Mouse (Mus musculus): ENCODE results near the gene Rbl2.

Rbl2 gene

DNA sequence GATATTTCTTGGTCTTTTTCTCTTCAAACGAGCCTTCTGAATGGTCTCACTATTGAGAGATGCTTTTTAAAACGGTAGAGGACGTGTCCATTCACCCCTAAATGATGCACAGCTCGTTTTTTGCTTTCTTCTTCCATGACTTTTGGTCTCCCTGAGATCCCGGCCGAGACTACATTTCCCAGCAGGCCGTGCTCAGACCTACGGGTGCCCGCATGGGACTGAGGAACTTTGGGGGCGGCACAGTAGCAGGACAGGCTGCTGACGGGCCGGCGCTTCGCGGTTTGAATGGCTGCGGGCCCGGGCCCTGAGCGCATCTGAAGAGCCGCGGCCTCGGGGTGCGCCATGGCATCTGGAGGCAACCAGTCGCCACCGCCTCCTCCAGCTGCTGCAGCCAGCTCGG, at the start of gene Rbl2:
Gene Rbl2 (plus strand): TSS at position 224 of the 400 bp plus-strand sequence.
- peak; percentile 93 to 94 for DNase-seq

DNA sequence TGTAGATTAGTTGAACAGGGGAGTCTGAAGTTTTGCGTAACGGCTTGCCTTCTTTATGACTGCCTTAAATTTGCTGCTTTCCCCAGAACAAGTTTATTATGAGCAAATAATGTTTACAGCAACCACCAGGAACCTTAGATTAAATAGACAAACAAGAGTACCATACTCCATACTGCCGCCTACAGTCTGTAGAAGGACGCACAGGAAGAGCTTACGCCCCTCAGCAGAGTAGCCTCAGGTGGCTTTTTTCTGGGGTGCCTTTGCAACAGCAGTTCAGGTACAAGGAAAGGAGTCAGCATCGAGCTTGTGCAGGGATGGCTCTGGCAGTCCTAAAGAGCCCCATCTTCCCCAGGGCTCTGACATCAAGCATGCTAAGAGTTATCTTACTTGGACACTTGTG, 35.4 kb upstream of the Rbl2 start:
- DNase-seq: no peak

DNA sequence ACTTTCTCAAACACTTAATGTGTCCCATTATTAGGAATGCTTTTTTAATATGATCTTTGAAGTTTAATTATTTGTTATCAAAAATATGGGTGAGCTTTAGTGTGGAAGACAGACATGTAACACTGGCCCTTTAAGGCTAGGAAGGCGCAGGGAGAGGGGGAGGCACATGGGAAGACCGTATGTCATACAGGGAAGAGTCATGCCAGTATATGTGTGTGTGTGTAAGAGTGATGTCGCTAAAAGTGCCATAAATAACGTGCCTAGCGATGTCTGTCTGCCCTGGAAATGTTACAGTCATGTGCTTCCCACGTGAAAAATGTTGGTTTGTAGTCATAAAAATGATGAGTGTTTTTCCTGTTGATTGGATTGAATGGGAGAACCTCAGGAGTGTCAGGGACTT, 33.0 kb upstream of the Rbl2 start:
- DNase-seq: no peak

DNA sequence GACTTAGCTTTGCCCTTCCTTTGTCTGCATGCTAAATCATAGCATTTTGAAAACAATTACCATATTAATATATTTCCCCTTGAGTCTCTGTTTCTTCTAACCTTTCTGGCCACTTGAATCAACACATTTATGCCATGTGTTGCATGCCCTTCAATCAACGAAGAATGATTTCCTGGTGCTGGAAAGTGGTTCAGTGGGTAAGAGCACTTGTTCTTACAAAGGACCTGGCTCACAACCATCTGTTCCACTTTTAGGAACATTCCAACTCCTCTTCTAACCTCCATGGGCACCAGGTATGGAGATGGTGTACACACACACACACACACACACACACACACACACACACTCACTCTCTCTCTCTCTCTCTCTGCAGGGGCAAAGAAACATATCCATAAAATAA, 31.2 kb upstream of the Rbl2 start:
- no peak for DNase-seq

DNA sequence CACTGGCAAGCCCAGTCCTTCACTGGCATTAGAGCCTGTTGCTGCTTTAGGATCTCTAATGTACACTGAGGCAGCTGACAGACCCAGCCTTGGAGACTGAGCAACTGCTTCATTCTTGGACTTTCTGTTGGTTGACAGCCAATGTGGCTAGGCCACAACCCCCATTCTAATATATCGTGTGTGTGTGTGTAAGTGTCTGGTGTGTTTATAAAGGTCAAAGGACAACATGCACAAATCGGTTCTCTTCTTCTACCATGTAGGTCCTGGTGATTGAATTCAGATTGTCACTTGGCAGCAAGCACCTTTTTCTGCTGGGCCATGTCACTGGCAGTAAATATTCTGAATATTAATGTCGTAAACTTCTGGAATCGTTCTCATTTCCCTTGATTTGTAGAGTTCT, 23.5 kb upstream of the Rbl2 start:
- DNase-seq: no peak

DNA sequence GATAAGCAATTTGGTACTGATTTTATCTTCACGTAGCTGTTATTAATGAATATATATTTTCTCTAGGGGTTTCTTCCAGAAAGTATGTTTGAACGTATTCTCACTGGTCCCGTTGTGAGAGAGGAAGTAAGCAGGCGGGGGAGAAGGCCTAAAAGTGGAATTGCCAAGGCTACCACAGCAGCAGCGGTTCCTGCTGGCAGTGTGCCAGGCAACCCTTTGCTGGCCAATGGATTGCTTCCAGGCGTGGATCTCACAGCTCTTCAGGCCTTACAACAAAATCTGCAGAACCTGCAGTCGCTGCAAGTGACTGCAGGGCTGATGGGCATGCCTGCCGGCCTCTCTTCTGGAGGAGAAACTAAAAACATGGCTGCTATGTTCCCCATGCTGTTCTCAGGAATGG, 18.8 kb upstream of the Rbl2 start:
- DNase-seq: no peak

DNA sequence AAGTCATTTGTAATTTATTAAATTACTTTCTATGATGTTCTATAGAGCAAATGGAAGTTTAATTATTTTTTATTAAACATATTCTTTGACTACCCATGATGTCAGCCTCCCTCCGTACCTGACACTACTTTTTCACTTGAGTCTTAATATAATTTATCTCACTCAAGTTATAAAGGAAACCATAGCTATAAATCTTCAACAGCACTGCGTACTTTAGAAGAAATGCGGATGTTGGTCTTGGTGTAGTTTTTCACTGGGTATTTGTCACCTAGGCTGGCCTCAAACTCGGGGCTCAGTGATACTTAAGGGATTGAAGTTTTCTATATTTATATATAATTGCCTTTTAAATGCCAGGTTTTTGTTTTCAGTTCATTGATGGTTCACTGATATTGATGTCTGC, 15.4 kb upstream of the Rbl2 start:
- DNase-seq: no peak

DNA sequence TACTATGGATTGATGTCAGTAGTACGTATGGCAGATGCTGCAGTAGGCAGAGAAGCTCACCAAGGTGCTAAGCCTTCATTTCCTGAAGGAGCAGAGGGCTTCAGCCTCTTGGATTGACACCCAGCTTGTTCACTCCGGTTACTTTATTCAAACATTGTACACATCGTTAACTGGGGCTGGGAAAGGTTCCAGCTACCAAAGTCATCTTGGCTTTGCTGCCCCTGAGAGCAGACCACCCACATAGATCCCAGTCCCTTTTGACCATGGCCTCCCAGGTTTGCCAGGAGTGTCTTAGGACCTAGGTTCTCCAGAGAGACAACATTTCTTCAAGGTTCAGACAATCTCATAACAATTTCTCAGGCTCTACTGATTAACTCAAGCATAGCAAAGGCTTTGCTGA, 13.0 kb upstream of the Rbl2 start:
- no peak for DNase-seq

DNA sequence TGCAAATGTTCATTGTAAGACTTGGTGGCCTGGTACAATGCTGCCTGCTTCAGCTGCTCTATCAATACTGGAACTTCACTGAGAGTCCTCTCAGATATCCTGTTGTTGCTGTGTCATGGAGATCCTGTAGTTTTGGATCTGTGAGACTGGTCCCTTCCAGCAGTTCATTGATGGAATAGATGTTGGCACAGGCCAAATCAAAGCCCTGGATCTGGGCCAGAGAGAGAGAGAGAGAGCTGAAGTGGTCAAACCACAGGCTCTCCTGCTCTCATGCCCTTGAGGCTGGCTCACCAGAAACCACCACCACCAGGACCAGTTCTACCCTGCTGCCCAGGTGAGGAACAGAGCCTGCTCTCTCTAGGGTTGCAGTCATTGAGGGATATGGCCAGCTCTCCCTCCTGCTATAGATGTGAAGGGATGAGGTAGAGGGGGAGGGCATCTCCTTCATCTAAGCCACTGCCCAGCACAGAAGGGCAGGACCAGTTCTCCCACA, 10.7 kb upstream of the Rbl2 start:
- no peak for DNase-seq

DNA sequence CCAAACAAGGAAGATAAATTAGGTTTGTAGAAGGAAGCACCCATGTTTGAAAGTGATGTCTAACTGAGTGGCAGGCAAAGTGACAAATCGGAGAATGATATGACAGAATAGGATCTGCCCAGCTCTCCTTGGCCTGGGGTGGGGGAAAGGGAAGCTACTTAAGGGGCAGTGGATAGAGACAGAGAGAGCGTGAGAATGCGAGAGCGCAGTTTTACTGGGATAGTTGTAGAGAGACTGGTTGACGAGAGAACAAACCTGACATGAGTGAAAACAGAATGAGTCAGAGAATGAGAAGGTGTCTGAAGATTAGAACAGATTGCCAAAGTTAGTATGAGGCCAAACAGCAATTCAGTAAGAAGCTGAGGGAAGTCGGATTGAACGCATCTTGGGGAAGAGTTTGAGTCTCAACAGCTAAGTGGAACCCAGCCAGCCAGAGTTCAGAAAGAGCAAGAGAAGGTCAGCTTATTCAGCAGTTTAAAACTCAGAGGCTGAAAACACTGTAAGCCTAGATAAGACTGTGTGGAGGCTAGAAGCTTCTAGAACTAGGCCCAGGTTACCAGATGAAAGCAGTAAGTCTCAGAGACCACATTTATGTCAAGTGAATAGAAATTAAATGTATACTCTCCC, 9.9 kb upstream of the Rbl2 start:
- DNase-seq: no peak

DNA sequence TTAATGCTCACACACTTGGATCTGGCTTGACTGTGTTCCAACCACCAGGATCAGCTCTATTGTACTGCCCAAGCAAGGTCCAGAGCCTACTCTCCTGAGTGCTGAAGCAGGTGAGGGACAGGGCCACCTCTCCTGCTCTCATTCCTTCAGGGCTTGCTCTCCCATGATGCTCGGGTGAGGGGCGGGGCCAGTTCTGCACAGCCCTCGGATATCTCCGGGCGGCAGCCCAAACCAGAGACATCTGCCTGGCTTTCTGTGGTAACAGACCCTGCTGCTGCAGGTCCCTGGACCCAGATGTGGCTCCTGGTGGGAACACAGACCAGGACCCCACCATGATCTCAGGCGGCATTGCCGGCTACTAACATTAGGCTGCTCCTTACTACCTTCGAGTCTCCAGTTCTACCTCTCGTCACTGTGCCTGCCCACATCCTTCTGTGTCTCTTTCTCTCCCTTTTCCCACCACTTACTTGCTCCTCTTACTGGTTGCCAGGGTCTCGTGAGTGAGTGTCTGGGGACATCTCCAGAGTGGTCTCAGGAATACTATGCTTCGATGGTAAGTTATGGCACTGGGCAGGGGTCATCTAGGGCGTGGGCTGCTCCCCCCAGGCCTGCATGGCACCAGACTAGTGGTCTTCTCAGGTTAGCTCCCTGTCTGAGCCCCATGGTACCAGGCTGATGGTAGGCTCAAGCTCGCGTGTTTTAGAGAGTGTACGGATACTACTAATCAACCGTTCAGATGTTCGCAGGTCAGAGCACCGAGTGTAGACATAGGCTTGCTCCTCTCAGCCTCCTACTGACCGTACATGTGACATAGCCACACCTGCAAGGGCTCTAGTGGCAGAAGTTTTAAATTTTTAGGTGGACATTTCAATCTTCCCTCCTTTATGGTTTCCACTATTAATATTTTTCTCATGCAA, 9.0 kb upstream of the Rbl2 start:
- peak; percentile 41 to 58 for DNase-seq

DNA sequence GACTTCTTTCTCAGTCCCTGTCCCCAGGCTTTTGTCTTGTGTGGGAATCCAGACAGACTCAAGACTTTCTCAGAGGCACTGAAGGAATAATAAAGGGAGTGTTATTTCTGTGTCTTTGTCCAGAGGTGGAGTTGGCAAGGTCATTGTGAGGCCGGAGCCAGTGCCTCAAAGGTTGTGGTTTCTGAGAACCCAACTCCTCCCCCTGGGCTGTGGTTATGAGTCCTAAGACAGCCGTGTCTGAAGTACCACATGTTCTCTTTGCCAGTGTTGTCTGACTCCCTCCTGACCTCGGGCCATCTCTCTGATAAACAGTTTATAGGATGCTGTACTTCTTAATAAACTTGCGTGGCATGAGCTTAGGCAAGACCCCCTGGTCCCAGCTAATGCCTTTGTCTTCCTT, 4.7 kb upstream of the Rbl2 start:
- DNase-seq: no peak

DNA sequence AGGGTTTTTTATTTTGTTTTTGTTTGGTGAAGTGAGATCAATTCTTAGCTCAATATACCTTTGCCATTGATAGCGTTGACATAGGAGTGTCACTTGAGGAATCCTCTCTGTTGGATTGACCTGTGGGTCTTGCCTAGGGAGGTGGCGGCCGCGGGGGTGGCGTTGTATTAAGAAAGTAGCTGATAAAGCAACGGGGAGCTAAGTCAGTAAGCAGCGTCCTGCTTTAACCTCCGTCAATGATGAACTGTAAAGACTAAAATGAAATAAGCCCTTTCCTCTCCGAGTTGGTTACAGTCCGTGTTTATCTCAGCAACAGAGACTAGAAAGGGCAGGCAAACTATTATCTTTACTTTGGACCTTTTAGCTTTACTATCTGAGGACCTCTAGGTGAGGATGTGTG, 450 bp upstream of the Rbl2 start:
- DNase-seq: peak in 1 of 2 experiments; percentile 35

DNA sequence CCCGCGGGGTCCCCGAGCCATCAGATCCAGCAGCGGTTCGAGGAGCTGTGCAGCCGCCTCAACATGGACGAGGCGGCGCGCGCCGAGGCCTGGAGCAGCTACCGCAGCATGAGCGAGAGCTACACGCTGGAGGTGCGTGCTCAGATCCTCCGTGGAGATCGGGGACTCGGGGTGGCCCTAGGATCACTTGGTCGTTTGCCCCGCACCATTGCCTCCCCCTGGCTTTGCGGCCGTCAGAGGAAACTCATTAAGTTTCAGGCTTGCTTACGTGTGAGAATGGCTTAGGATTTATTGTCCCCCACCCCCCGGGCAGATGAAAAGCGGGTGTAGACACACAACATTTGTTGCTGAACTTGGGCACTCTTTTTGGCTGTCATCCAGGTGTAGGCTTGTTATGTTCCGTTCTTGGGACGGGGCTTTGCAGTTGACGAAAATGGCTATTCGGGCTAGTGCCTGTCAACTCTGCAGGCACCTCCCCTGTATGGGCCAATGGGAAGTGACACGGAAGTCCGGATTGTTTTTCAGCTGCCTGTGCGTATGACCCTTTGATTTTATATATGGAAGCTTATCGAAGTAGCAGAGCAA, 510 bp downstream of the Rbl2 start:
- peak; percentile 73 to 82 for DNase-seq

DNA sequence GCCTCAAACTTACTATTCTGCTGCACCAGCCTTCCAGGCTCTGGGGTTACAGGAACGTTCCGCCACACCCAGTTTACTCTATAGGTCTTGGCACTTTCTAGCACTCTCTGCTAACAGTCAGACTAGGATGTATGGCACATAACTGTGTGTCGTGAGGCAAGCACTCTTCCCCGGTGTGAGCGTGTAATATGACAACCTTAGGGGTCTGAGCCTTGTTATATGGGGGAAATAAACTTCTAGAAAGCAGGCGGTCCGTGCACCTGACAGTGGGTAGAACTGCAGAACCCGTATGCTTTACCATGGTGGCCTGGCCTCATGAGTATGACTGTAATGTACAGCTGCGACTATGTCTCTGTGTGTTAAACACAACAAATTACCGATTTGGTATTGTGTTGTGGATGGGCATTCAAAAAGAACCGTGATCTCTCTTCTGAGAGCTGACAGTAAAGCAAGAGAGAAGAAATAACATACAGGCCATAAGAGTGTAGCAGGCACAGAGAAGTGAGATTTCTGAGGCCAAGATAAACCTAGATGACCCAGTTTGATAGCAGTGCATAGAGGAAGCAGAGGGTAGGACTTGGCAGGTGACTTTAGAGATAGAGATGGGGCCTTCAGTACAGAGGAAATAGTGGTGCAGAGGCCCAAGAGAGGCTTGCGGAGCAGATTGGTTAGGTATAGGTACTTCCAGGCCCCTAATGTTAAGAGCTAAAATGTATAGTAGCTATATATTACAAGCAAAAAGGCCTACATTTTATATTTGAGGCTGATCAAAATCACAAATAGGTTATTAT, 7.4 kb downstream of the Rbl2 start:
- DNase-seq: peak; percentile 45 to 53

DNA sequence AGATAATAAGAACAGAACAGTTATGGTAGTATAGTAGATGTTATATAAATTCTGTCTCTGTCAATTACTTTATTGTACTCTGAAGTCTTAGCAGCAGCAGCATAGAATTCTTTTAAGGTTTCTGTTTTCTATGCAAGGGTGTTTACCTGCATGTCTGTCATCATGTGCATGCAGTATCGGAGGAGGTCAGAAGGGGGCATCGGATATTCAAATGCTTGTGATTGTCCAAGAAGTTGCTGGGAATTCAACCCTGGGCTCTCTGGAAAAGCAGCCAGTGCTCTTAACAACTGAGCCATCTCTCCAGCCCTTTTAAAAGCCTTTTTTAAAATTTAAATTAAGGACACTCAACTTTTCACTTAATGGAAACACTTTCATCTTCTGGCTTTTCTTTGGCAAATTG, 9.8 kb downstream of the Rbl2 start:
- DNase-seq: peak; percentile 26 to 42

DNA sequence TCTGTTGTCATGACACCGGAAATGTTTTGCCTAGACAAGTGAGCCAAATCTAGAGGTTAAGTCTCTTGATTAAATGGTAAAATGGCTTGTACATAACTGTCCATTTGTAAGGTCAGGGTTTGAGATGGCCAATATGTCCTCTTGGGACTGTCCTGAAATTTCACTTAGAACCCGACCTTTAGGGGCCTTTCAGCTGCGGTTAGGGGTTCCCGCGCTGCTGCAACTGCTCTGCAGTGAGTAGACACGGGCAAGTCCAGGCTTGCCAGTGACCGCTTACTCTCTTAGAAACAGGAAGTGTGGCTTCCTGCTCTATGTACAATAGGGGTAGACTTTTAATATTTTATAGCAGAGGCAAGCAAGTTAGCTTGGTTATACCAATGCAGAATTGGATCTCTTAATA, 12.1 kb downstream of the Rbl2 start:
- no peak for DNase-seq

DNA sequence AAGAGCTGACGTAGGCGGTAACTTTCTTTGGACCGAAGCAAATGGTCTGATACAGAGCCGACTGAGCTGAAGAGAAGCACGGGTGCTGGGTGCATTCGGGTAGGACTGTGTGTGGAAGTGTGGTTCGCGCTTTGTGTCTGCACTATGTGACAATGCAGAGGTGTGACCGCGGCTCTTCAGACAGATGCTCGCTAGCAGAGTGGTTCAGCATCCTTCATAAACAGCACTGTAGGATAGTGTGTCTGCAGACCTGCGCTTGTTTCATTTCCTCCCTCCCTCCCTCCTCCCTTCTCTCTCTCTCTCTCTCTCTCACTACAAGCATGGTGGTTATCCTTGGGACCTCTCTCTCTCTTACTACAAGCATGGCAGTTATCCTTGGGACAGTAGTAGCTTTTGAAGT, 12.6 kb downstream of the Rbl2 start:
- DNase-seq: peak in 1 of 2 experiments; percentile 24

DNA sequence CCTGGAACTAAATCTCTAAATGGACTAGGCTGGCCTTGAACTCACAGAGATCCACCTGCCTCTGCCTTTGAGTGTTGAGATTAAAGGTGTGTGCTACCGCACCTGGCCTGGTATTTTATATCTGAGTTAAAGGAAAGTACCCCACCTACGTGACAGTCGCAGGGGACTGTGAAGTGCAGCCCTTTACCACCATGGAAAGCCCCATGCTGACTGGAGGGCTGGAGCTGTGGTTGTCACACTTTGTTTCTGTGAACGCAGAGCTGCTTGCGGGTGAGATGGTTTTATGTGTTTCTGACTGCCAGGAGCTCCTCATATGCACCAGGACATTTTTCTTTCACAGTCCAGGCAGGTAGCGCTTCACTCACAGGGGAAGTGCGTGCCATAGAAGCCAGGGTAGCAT, 18.6 kb downstream of the Rbl2 start:
- DNase-seq: no peak

DNA sequence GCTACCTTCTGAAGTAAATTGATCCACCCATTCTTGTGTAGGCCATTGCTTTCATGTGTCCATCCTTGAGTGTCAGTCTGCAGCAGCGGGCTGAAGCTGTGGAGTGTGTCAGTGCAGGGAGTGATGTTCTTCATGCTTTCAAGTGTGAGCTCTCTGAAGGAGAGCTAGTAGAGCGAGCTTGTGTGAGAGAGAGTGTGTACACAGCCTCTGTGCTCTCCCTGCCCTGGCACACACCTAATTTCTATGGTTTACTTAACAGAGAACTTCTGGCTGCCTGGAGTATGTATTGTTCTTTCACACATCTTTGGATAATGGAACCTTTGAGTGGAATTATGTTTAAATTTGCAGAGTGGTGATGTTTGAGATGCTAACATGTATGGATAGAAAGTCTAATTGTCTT, 19.7 kb downstream of the Rbl2 start:
- DNase-seq: no peak

DNA sequence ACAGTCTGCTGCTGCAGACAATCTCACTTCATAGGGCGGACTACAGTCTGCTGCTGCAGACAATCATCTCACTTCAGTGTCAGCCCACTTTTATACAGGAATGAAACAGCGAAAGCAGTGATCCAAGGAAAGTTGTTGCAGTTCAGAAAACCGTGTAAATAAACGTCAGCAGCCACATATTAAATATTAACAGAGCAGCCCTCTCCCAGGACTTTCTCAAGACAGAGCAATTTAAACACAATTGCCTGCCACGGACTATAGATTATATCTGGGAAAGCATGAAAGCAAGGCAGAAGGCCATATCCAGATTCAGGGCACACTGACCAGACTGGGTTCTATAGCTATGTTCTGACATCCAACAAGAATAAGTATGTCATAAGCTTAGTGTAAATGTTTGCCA, 24.3 kb downstream of the Rbl2 start:
- no peak for DNase-seq

DNA sequence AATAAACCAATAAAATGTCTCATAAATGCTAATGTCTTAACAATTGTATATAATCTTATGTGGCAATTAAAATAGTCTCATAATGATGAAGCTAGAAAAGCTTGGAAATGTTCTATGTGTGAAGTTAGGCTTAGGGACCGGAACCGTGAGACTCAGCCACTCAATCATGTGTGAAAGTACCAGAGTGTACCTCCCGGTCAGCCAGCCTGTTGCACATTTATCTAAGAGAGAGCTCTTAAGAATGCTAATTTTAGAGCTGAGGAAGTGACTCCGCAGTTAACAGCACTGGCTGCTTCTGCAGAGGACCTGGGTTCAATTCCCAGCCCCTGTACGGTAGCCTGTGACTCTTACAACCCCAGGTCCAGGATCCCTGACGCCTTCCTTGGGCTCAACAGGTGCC, 28.2 kb downstream of the Rbl2 start:
- DNase-seq: no peak

DNA sequence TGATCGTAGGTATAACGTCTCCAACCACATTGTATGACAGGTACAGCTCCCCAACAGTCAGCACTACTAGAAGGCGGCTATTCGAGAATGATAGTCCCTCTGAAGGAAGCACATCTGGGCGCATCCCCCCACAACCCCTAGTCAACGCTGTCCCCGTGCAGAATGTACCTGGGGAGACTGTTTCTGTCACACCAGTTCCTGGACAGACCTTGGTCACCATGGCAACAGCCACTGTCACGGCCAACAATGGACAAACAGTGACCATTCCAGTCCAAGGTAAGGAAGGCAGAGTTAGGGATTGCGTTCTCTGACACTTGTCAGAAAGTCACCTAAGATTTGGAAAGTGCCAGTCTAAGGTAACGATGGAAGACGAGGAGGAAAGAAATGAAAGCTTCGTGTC, 36.4 kb downstream of the Rbl2 start:
- no peak for DNase-seq

Measured in thymus, postnatal 36 days (tissue).